Mouse (Mus musculus) CH12.LX (cell line): Measurements from ENCODE around the gene 4930544D05Rik. TPM values are rescaled to one million over a fixed set of nuclear protein-coding genes. Genes with fewer than 3 reads are reported as not detected.

Experiments
- DNase-seq: peaks from one replicate; pipeline ENCODE4 v3.0.0-alpha.2; 2013; ENCODE audit errors: extremely low read depth
- H3K27ac ChIP-seq: 2 replicates; pipeline ENCODE4 v1.5.1; 2012; ENCODE audit warnings: low read depth, mild to moderate bottlenecking, control low read depth, moderate library complexity; ENCODE audit not compliant: insufficient read depth
- H3K27me3 ChIP-seq: replicated peaks from 2 replicates; pipeline ENCODE3; 2012; ENCODE audit warnings: inconsistent platforms
- H3K36me3 ChIP-seq, 2 experiments: replicated peaks in 1 of 2; 2 replicates each; pipeline versions ENCODE3 to v1.6.1; 2012; ENCODE audit warnings: inconsistent platforms in 1 of 2, low read length in 1 of 2, mild to moderate bottlenecking in 1 of 2, mixed read lengths in 1 of 2, moderate library complexity in 1 of 2; ENCODE audit not compliant: control insufficient read depth in 1 of 2, insufficient read depth in 1 of 2
- H3K4me1 ChIP-seq, 2 experiments: 2 replicates each; pipeline ENCODE4 v1.6.1; 2012; ENCODE audit warnings: inconsistent platforms in 1 of 2, moderate library complexity in 1 of 2; ENCODE audit not compliant: insufficient read depth in 2 of 2, control insufficient read depth in 1 of 2
- H3K4me2 ChIP-seq: 2 replicates; pipeline ENCODE4 v1.6.1; 2012; ENCODE audit warnings: low read depth, mild to moderate bottlenecking, control low read depth; ENCODE audit not compliant: poor library complexity, insufficient read depth, severe bottlenecking
- H3K4me3 ChIP-seq, 3 experiments: fragments of 150-350 bp in 1 of 3; sonication (generic) in 1 of 3; replicated peaks in 1 of 3; 2 replicates each; pipeline versions ENCODE3 to v1.5.1; 2011 to 2012; ENCODE audit warnings: low read depth in 2 of 3, low read length in 2 of 3, mild to moderate bottlenecking in 2 of 3, moderate library complexity in 2 of 3, control low read depth in 1 of 3, improper control_type of control experiment in 1 of 3, inconsistent platforms in 1 of 3, mixed read lengths in 1 of 3; ENCODE audit not compliant: poor library complexity in 1 of 3
- H3K79me2 ChIP-seq: replicated peaks from 2 replicates; pipeline ENCODE4 v1.6.1; 2012; ENCODE audit warnings: mild to moderate bottlenecking, moderate library complexity; ENCODE audit not compliant: control insufficient read depth, poor library complexity, insufficient read depth, severe bottlenecking; ENCODE audit errors: extremely low read depth
- H3K9ac ChIP-seq: 2 replicates; pipeline ENCODE4 v1.6.1; 2012; ENCODE audit warnings: low read depth, mild to moderate bottlenecking, control low read depth, moderate library complexity; ENCODE audit not compliant: insufficient read depth
- H3K9me3 ChIP-seq: replicated peaks from 2 replicates; pipeline ENCODE3; 2012; ENCODE audit warnings: low read length, inconsistent platforms, mixed read lengths
- BHLHE40 ChIP-seq: IDR thresholded peaks from 2 replicates; pipeline ENCODE4 v1.6.1; 2011; ENCODE audit warnings: mild to moderate bottlenecking, low read depth, low read length, improper control_type of control experiment
- CHD2 ChIP-seq: IDR thresholded peaks from 2 replicates; pipeline ENCODE4 v1.6.1; 2011; ENCODE audit warnings: low read length, improper control_type of control experiment
- ELF1 ChIP-seq: IDR thresholded peaks from 2 replicates; pipeline ENCODE4 v1.6.1; 2014; ENCODE audit warnings: low read depth, mild to moderate bottlenecking, inconsistent platforms, low read length, improper control_type of control experiment
- GABPA ChIP-seq: IDR thresholded peaks from 2 replicates; pipeline ENCODE4 v1.6.1; 2012; ENCODE audit warnings: low read depth, low read length, improper control_type of control experiment, inconsistent platforms; ENCODE audit not compliant: insufficient replicate concordance
- IRF4 ChIP-seq: IDR thresholded peaks from 2 replicates; pipeline ENCODE4 v1.6.1; 2014; ENCODE audit warnings: low read depth, mild to moderate bottlenecking, inconsistent platforms, low read length, improper control_type of control experiment
- JUND ChIP-seq: conservative IDR thresholded peaks from 2 replicates; pipeline ENCODE4 v1.6.1; 2011; ENCODE audit warnings: low read depth, low read length, improper control_type of control experiment
- MAZ ChIP-seq: IDR thresholded peaks from 2 replicates; pipeline ENCODE4 v1.6.1; 2012; ENCODE audit warnings: low read depth, mild to moderate bottlenecking, inconsistent platforms, low read length, improper control_type of control experiment, moderate library complexity
- MEF2A ChIP-seq: IDR thresholded peaks from 2 replicates; pipeline ENCODE4 v1.6.1; 2014; ENCODE audit warnings: low read depth, mild to moderate bottlenecking, inconsistent platforms, low read length, improper control_type of control experiment, borderline replicate concordance
- NELFE ChIP-seq: IDR thresholded peaks from 2 replicates; pipeline ENCODE4 v1.6.1; 2011; ENCODE audit warnings: low read depth, low read length, improper control_type of control experiment
- POLR2A ChIP-seq: IDR thresholded peaks from 2 replicates; pipeline ENCODE4 v1.6.1; 2011; ENCODE audit warnings: low read depth, mild to moderate bottlenecking, improper control_type of control experiment, low read length
- RCOR1 ChIP-seq: conservative IDR thresholded peaks from 2 replicates; pipeline ENCODE4 v1.6.1; 2012; ENCODE audit warnings: low read depth, mild to moderate bottlenecking, inconsistent platforms, low read length, improper control_type of control experiment
- TBP ChIP-seq: conservative IDR thresholded peaks from 2 replicates; pipeline ENCODE4 v1.6.1; 2011; ENCODE audit warnings: low read depth, low read length, improper control_type of control experiment
- TCF12 ChIP-seq: IDR thresholded peaks from 2 replicates; pipeline ENCODE4 v1.6.1; 2014; ENCODE audit warnings: low read depth, mild to moderate bottlenecking, inconsistent platforms, low read length, improper control_type of control experiment
- UBTF ChIP-seq: IDR thresholded peaks from 2 replicates; pipeline ENCODE4 v1.6.1; 2012; ENCODE audit warnings: low read depth, mild to moderate bottlenecking, inconsistent platforms, low read length, improper control_type of control experiment, moderate library complexity
- USF1 ChIP-seq: IDR thresholded peaks from 2 replicates; pipeline ENCODE4 v1.6.1; 2014; ENCODE audit warnings: low read depth, mild to moderate bottlenecking, inconsistent platforms, low read length, improper control_type of control experiment
- USF2 ChIP-seq: conservative IDR thresholded peaks from 2 replicates; pipeline ENCODE4 v1.6.1; 2011; ENCODE audit warnings: low read depth, low read length, improper control_type of control experiment
- ZC3H11A ChIP-seq: IDR thresholded peaks from 2 replicates; pipeline ENCODE4 v1.6.1; 2012; ENCODE audit warnings: low read depth, mild to moderate bottlenecking, inconsistent platforms, low read length, improper control_type of control experiment
- ZKSCAN1 ChIP-seq: IDR thresholded peaks from 2 replicates; pipeline ENCODE4 v1.6.1; 2012; ENCODE audit warnings: low read depth, inconsistent platforms, low read length, improper control_type of control experiment, borderline replicate concordance
- ZMIZ1 ChIP-seq: IDR thresholded peaks from 2 replicates; pipeline ENCODE4 v1.6.1; 2012; ENCODE audit warnings: low read depth, mild to moderate bottlenecking, inconsistent platforms, low read length, improper control_type of control experiment
- ZNF384 ChIP-seq: IDR thresholded peaks from 2 replicates; pipeline ENCODE4 v1.6.1; 2012; ENCODE audit warnings: low read depth, low read length, improper control_type of control experiment, inconsistent platforms
- dilution Hi-C: fragments of 300-500 bp; cut with MboI; formaldehyde crosslinking; loops from 2 replicates; pipeline ENCODE4 v1.14.3; 2020; ENCODE audit warnings: low sequenced_read_pairs; ENCODE audit not compliant: extremely low pct_unique_long_range_greater_than_20kb, extremely low pct_ligation_motif_present
- in situ Hi-C: fragments of 300-500 bp; cut with MboI; formaldehyde crosslinking; loops from 3 replicates; pipeline ENCODE4 v1.14.3; 2019; ENCODE audit warnings: low sequenced_read_pairs, low pct_ligation_motif_present, low pct_unique_long_range_greater_than_20kb, mixed read lengths
- polyA plus RNA-seq: library from polyadenylated mRNA; unstranded; fragments of >175 nt; gene quantifications from 2 replicates; pipeline ENCODE4 v1.2.1, GENCODE M21; 2012; ENCODE audit warnings: low read depth; ENCODE audit not compliant: insufficient read length
- total RNA-seq, 2 experiments: library from RNA; depleted of rRNA; stranded (reverse); fragments of 300-350 nt in 1 of 2; fragments of >200 nt in 1 of 2; gene quantifications; 2 replicates each; pipeline ENCODE4 v1.2.3; 2012 to 2014

4930544D05Rik gene
- total and polyA plus RNA-seq, 3 experiments = 0.17 TPM; not detected in 2

DNA sequence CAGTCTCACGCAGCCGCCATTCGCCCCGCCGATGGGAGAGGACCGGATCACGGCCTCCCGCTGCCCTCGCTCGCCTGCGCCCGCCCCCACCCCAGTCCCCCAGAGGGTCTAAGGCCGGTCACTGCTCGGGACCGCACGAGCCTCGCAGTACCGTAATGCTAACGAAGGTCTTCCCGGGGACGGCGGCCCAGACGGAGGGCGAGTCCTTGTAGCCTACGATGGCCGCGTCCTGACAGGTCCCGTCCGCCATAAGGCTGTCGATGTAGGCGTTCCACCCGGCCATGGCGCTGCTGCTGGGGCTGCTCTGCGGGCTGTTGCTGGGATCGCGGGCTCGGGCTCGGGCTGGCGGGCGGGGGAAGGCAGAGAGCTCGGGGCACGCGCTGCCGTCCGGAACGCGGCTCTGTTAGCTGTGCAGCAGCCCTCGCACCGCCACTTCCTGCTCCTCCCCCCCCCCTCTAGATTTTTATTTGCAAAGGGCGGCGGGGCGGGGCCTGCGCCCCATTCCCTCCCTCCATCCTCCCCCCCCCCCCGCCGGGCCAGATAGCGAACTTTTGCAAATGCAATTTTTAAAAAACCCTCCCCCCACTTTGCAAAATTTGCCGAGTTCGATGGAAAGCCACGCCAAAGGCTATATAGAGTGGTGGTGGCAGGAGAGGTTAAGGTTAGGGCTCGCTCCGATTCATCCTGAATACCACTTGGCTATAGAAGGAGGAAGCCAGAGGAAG, 38.7 kb downstream of the 4930544D05Rik start, which contains the start of gene Pfn1:
TSS of gene Pfn1 (minus strand) at position 447 of the 725 bp plus-strand sequence.
- Histone ChIP-seq H3K27ac (peak within 1 kb of the TSS; percentile 96), H3K36me3 (peaks cover 32 to 48% of the 10 kb centered on the region in 2 experiments), H3K9ac (peak within 1 kb of the TSS; percentile 99), H3K27me3 (no peaks in the 10 kb centered on the region), H3K4me2 (peak within 1 kb of the TSS; percentile 87), H3K79me2 (peaks cover 50% of the 10 kb centered on the region), H3K4me1 (peaks cover 19 to 57% of the 10 kb centered on the region in 2 experiments), H3K4me3 (peak within 1 kb of the TSS; percentile 74 to 99 (median 78)), H3K9me3 (no peaks in the 10 kb centered on the region)
- dilution Hi-C loops = no loop called here
- in situ Hi-C loops = no loop called here
- peak; percentile 95 for DNase-seq
- no peak for TF ChIP-seq IRF4
- TF ChIP-seq ZC3H11A = no peak
- peak; percentile 75 for TF ChIP-seq ZNF384
- peak; percentile 51; the same call in 1 of the 2 replicates for TF ChIP-seq UBTF
- peak; percentile 11; the same call in 1 of the 2 replicates for TF ChIP-seq MEF2A
- TF ChIP-seq GABPA = no peak
- no peak for TF ChIP-seq USF2
- peak; percentile 93 for TF ChIP-seq TCF12
- TF ChIP-seq MAZ = peak; percentile 99
- peak; percentile 89 for TF ChIP-seq ELF1
- no peak for TF ChIP-seq BHLHE40
- TF ChIP-seq JUND = no peak
- TF ChIP-seq POLR2A = peak; percentile 94
- TF ChIP-seq CHD2 = peak; percentile 89
- TF ChIP-seq ZMIZ1 = peak; percentile 63; the same call in 1 of the 2 replicates
- TF ChIP-seq TBP = peak; percentile 74
- TF ChIP-seq NELFE = peak; percentile 94
- no peak for TF ChIP-seq USF1
- no peak for TF ChIP-seq ZKSCAN1
- TF ChIP-seq RCOR1 = no peak
